Mouse (Mus musculus): ENCODE results near the gene Serpinb7.

Gene Serpinb7

GRCm38 (mm10) chr1:107399355-107399754 lies at the start of gene Serpinb7:
Gene Serpinb7, plus strand, starts transcription at chr1:107399655.
- DNase-seq, result no peak

GRCm38 (mm10) chr1:107350392-107350791 lies 49.1 kb upstream of the Serpinb7 start:
- no peak for DNase-seq

- DNase-seq, result no peak
These were observed 48.3 kb upstream of the Serpinb7 start for GRCm38 (mm10) chr1:107351115-107351514.

- DNase-seq, result no peak
These were observed 46.4 kb upstream of the Serpinb7 start for GRCm38 (mm10) chr1:107353046-107353445.

- no peak for DNase-seq
These were observed 38.6 kb upstream of the Serpinb7 start, which contains the start of gene Serpinb11 for GRCm38 (mm10) chr1:107360898-107361297. Gene Serpinb11, plus strand, starts transcription at chr1:107361198.

GRCm38 (mm10) chr1:107365973-107366372 lies 33.5 kb upstream of the Serpinb7 start:
- no peak for DNase-seq

GRCm38 (mm10) chr1:107368944-107369343 lies 30.5 kb upstream of the Serpinb7 start:
- DNase-seq, result no peak

GRCm38 (mm10) chr1:107376952-107377351 lies 22.5 kb upstream of the Serpinb7 start:
- no peak for DNase-seq

GRCm38 (mm10) chr1:107378368-107378767 lies 21.1 kb upstream of the Serpinb7 start:
- no peak for DNase-seq

GRCm38 (mm10) chr1:107381491-107381890 lies 18.0 kb upstream of the Serpinb7 start:
- no peak for DNase-seq

- no peak for DNase-seq
These were observed 17.1 kb upstream of the Serpinb7 start for GRCm38 (mm10) chr1:107382404-107382803.

- DNase-seq, result no peak
These were observed 14.9 kb upstream of the Serpinb7 start for GRCm38 (mm10) chr1:107384532-107384931.

GRCm38 (mm10) chr1:107389753-107390152 lies 9.7 kb upstream of the Serpinb7 start:
- DNase-seq, result no peak

- no peak for DNase-seq
These were observed 2.0 kb upstream of the Serpinb7 start for GRCm38 (mm10) chr1:107397481-107397880.

GRCm38 (mm10) chr1:107402082-107402481 lies 2.6 kb downstream of the Serpinb7 start:
- DNase-seq, result no peak

- no peak for DNase-seq
These were observed 15.2 kb downstream of the Serpinb7 start for GRCm38 (mm10) chr1:107414650-107415049.

- DNase-seq, result no peak
These were observed 23.0 kb downstream of the Serpinb7 start for GRCm38 (mm10) chr1:107422487-107422886.

- DNase-seq, result no peak
These were observed 31.8 kb downstream of the Serpinb7 start for GRCm38 (mm10) chr1:107431253-107431652.

- no peak for DNase-seq
These were observed 36.1 kb downstream of the Serpinb7 start for GRCm38 (mm10) chr1:107435528-107435927.

- no peak for DNase-seq
These were observed 40.0 kb downstream of the Serpinb7 start for GRCm38 (mm10) chr1:107439462-107439861.

- no peak for DNase-seq
These were observed 45.9 kb downstream of the Serpinb7 start for GRCm38 (mm10) chr1:107445352-107445751.

- no peak for DNase-seq
These were observed 47.9 kb downstream of the Serpinb7 start for GRCm38 (mm10) chr1:107447228-107447931.

- no peak for DNase-seq
These were observed 80.5 kb downstream of the Serpinb7 start for GRCm38 (mm10) chr1:107479909-107480308.

- peak; percentile 83 to 84 for DNase-seq
These were observed 82.0 kb downstream of the Serpinb7 start for GRCm38 (mm10) chr1:107481452-107481851.

GRCm38 (mm10) chr1:107489577-107489976 lies 90.1 kb downstream of the Serpinb7 start:
- DNase-seq, result no peak
